Mouse (Mus musculus) spleen, adult 2 months (tissue): ENCODE data around the gene Tc2n. TPM values are rescaled to one million over a fixed set of nuclear protein-coding genes. Genes with fewer than 3 reads are reported as not detected.

Source experiments
- DNase-seq, 2 experiments: peaks; one replicate each; pipeline versions ENCODE4 v3.0.0 to v3.0.0-alpha.2; 2012 to 2021; ENCODE audit warnings: low spot score in 2 of 2, low read depth in 1 of 2
- H3K27ac ChIP-seq: fragments of 200-500 bp; 2 replicates; pipeline ENCODE4 v1.5.1; 2012; ENCODE audit warnings: low read length, inconsistent platforms; ENCODE audit not compliant: insufficient read depth
- H3K27me3 ChIP-seq: fragments of 200-500 bp; 2 replicates; pipeline ENCODE4 v1.6.1; 2012; ENCODE audit warnings: mild to moderate bottlenecking, moderate library complexity, low read length, inconsistent platforms; ENCODE audit not compliant: control insufficient read depth, insufficient read depth
- H3K36me3 ChIP-seq: fragments of 200-500 bp; 2 replicates; pipeline ENCODE4 v1.6.1; 2012; ENCODE audit warnings: mild to moderate bottlenecking, low read length, inconsistent platforms; ENCODE audit not compliant: control insufficient read depth, insufficient read depth
- H3K4me1 ChIP-seq: fragments of 200-500 bp; 2 replicates; pipeline ENCODE4 v1.6.1; 2011; ENCODE audit warnings: inconsistent platforms; ENCODE audit not compliant: control insufficient read depth, insufficient read depth, insufficient read length
- H3K4me3 ChIP-seq: fragments of 200-500 bp; 2 replicates; pipeline ENCODE4 v1.5.1; 2011; ENCODE audit warnings: mild to moderate bottlenecking, inconsistent platforms; ENCODE audit not compliant: insufficient read depth, insufficient read length; ENCODE audit errors: extremely low read depth
- CTCF ChIP-seq: fragments of 200-500 bp; IDR thresholded peaks from 2 replicates; pipeline ENCODE4 v1.5.1; 2011; ENCODE audit warnings: mild to moderate bottlenecking, inconsistent platforms; ENCODE audit not compliant: insufficient read depth, insufficient read length, insufficient replicate concordance; ENCODE audit errors: extremely low read depth
- POLR2A ChIP-seq: fragments of 200-500 bp; IDR thresholded peaks from 2 replicates; pipeline ENCODE4 v1.6.1; 2011; ENCODE audit warnings: low read depth, low read length, inconsistent platforms
- WGBS: fragments of 180-500 bp; shearing (Covaris S2); methylation state at CpG from one replicate; pipeline ENCODE4 v1.1.7; 2018; 5-methylcytosine and 5-hydroxymethylcytosine counted together
- polyA plus RNA-seq: library from polyadenylated mRNA; depleted of rRNA; stranded (reverse); fragments of >200 nt; gene quantifications from 2 replicates; pipeline ENCODE4 v1.2.3, GENCODE M21; 2012; rRNA removed

Tc2n gene
- polyA plus RNA-seq, result 0.05 and 0.11 TPM in 2 replicates

DNA sequence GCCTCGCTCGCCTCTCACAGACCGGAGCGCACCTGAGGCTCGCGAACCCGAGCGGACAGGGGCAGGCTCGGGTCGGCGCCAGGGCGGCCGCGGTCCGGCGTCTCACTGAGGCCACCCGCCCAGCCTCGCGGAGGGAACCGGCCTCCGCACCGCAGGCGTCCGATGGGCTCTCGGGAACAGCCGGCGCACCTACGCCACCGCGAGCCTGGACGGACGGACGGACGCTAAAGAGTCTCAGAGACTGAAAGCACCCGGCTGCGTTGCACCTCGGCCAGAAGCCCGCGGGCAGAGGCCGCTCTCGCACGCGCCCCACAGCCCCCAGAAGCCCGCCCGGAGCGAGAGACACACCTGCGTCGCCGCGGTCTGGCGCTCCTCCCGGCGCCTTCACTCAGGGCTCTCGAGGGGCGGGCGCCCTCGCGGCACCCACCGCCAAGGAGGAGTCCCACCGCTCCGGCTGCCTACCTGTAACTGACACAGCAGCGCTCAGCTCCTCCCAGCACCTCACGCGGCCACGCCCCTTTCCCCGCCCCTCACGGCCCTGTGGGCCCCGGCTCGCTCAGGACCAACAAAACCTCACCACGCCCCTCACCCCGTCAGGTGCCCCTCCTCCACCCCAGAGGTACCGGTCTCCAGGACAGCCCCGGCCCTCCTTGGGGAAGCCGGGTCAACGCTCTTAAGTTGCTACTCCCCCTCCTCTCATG, at the start of gene Tc2n:
TSS of gene Tc2n (minus strand) at position 470 of the 701 bp plus-strand sequence.
- WGBS, result 1% methylated on average over 73 of the region's 75 CpGs
- peaks cover 8% of the 10 kb centered on the region for H3K27me3 ChIP-seq
- no peaks in the 10 kb centered on the region for H3K36me3 ChIP-seq
- no peak for TF ChIP-seq POLR2A
- TF ChIP-seq CTCF, result no peak
- DNase-seq, result peak in 1 of 2 experiments; percentile 38
- no peak within 1 kb of the TSS for H3K27ac ChIP-seq
- peaks cover 10% of the 10 kb centered on the region for H3K4me1 ChIP-seq
- H3K4me3 ChIP-seq, result peak within 1 kb of the TSS; percentile 58

DNA sequence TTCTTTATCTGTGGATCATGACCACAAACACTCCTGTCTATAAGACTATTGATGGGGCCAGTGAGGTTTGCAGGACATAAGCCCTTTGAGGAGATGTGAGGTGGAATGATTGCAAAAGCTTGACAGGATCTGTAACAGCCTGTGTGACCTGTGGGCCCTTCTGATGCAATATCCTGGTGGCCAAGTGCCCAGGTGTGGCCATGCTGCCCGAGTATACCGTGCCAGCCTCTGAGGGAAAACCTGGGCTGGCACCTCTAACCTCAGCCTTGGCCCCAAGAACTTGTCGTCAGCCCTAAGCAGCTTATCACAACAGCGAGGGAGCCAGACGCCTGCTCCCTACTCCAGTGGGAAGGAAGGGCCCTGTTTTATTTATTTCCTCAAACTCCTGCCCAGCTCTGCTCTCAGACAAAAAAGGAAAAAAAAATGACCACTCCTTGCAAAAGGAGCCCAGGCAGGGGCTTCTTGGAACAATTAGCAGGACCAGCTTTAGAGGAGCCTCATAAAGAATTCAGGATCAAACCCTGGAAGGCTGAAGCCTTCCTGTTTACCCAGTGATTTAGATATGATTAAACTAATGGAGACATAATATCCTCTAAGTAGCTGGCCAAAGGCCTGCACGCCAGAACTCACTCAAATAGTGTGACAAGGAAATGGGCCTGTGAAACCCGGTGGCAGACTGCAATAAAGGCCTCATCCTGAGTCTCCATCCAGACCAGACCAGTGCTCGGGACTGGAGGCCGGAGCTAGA, 49.2 kb upstream of the Tc2n start:
- Histone ChIP-seq H3K27ac (no peak overlapping the region), H3K27me3 (no peaks in the 10 kb centered on the region), H3K4me1 (no peaks in the 10 kb centered on the region), H3K36me3 (no peaks in the 10 kb centered on the region), H3K4me3 (no peak overlapping the region)
- no peak for DNase-seq
- 67% methylated on average over 9 of the region's 9 CpGs for WGBS
- no peak for TF ChIP-seq POLR2A
- TF ChIP-seq CTCF, result no peak

DNA sequence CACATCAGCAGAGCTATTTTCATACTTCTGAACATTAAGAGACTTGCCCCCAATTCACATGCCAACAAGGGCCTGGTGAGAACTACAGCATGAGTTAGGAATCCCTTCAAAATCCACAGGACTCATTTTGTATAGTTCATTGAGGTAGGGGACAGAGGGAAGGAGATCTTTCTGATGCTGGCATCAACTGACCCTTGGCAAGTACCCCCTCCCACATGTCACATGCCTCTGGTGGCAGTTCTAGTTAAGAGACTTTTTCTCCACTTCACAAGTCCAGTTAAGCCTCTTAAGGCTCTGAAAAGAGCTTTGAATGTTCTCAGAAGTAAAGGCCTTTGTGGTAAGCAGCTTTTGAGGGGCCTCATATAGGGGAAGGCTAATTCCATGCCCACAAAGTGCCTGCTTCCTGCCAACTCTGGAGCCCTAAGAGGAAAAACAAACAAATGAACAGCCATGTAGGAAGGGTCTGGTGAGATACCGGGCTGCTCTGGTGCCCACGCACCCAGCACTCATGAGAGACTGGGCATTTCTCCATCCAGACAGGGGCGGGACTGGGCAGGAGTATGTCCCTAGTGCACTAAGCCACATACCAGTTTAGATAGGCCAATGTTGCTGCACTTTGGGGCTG, 48.0 kb upstream of the Tc2n start:
- 46% methylated on average over 3 of the region's 3 CpGs for WGBS
- no peak overlapping the region for H3K27ac ChIP-seq

DNA sequence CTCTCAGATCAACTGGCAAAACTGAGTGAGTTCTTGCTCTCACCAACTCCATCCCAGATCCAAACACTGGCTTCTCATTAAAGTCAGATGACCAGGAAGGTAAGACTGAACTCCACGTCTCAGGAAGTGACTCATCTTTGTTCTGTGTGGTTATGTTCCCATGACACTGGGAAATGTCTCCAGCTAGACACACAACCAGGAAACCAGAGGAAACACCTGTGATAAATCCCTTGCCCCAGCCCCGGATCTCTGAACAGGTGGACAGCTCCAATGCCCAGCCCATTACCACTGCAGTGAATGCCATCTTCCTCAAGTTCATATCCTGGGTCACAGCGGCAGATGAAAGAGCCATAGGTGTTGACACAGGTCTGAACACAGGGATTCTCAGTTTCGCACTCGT, 46.5 kb upstream of the Tc2n start:
- no peaks in the 10 kb centered on the region for H3K27me3 ChIP-seq
- no peak overlapping the region for H3K27ac ChIP-seq
- DNase-seq, result no peak
- H3K4me1 ChIP-seq, result no peaks in the 10 kb centered on the region
- 57% methylated on average over 5 of the region's 5 CpGs for WGBS
- no peaks in the 10 kb centered on the region for H3K36me3 ChIP-seq
- TF ChIP-seq POLR2A (no peak), CTCF (no peak)
- no peak overlapping the region for H3K4me3 ChIP-seq

More for the DNA sequence above, 48.0 kb upstream of the Tc2n start:
- Histone ChIP-seq H3K27me3 (no peaks in the 10 kb centered on the region), H3K36me3 (no peaks in the 10 kb centered on the region), H3K4me1 (no peaks in the 10 kb centered on the region), H3K4me3 (no peak overlapping the region)
- DNase-seq, result no peak
- TF ChIP-seq CTCF, result no peak
- TF ChIP-seq POLR2A, result no peak

DNA sequence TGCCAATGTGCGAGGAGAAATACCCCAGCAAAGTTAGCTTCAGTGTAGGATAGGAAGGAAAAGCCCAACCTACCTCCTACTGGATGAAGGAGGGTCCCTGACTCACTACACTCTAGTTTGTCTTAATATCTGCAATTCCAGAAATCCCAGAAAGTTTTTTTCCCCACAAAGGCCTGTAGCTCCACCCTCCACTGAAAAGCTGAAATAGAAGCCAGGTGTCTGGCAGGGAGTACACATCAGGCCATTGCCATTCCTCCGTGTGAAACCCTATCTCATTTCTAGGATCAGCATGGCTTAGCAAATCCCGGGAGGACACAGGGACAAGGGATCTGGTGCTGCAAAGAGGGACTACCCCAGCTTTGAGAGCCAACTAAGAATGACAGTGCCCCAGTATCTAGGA, 44.7 kb upstream of the Tc2n start:
- 89% methylated on average over 3 of the region's 3 CpGs for WGBS
- H3K36me3 ChIP-seq, result no peaks in the 10 kb centered on the region
- no peaks in the 10 kb centered on the region for H3K4me1 ChIP-seq
- H3K4me3 ChIP-seq, result no peak overlapping the region
- TF ChIP-seq CTCF (no peak), POLR2A (no peak)
- no peaks in the 10 kb centered on the region for H3K27me3 ChIP-seq
- no peak for DNase-seq
- no peak overlapping the region for H3K27ac ChIP-seq

DNA sequence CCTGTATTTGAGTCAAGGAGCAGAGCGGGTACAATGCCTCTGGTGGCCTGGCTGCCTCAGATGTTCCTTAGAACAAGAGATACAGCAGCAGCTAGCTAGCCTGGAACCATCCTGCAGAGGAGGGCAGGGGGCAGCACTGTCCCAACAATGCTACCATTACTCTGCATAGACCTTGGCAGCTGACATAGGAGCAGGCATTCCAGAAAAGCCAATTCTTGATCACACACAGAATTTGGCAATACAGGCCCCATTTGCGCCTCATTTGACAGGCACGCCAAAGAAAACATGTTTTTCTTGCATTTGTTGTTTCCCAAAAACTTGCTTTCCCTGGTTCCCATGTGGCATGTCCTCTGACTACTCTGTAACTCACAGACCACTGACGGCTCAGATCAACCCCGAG, 43.7 kb upstream of the Tc2n start:
- DNase-seq, result no peak
- Histone ChIP-seq H3K27me3 (no peaks in the 10 kb centered on the region), H3K36me3 (no peaks in the 10 kb centered on the region), H3K4me1 (no peaks in the 10 kb centered on the region), H3K4me3 (no peak overlapping the region), H3K27ac (no peak overlapping the region)
- whole genome bisulfite sequencing, result 89% methylated on average over 5 of the region's 5 CpGs
- no peak for TF ChIP-seq POLR2A
- no peak for TF ChIP-seq CTCF
